Mouse (Mus musculus) liver, adult (tissue): ENCODE measurements at regions not wholly inside any gene's neighbourhood (a gene's known extent, or its start where the extent isn't known, plus 50 kb on each side); places are given as distances from the start of the nearest gene placed in this dataset.

Experiments used
- GATA4 ChIP-seq: IDR thresholded peaks from 2 replicates; pipeline ENCODE4 v1.6.1; 2014; ENCODE audit warnings: mild to moderate bottlenecking, low read length; ENCODE audit not compliant: insufficient replicate concordance

GRCm38 (mm10) chr5:45033146-45033545 is 233.7 kb upstream of the Ldb2 start:
- TF ChIP-seq GATA4 = no peak

GRCm38 (mm10) chr5:45027876-45028275 is 228.4 kb upstream of the Ldb2 start:
- no peak for TF ChIP-seq GATA4

- TF ChIP-seq GATA4 = no peak
Observed at GRCm38 (mm10) chr5:45025383-45025782, 225.9 kb upstream of the Ldb2 start.

GRCm38 (mm10) chr5:45007930-45008329 is 208.4 kb upstream of the Ldb2 start:
- no peak for TF ChIP-seq GATA4

- TF ChIP-seq GATA4 = no peak
Observed at GRCm38 (mm10) chr5:45000996-45001395, 201.5 kb upstream of the Ldb2 start.

DNA sequence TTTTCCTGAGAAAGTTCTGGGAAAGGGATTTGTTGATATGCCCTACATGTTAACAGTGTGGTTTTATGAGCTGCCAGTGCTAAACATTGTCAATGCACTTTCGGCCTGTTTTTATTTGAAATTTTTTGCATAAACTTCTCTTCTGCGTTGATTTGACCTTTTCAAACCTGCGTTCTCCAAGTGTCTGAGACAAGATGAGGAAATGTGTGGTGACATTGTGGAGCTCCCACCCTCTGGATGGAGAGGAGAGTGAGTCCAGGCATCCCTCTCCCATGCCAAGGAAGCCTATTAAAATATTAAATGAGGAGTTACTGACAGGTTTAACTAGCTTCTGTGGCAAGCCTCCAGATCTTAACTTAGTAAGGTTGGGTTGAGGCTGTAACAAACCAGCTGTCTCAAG is 199.6 kb upstream of the Ldb2 start:
- no peak for TF ChIP-seq GATA4

- no peak for TF ChIP-seq GATA4
Observed at GRCm38 (mm10) chr5:44975456-44976195, 176.1 kb upstream of the Ldb2 start.

DNA sequence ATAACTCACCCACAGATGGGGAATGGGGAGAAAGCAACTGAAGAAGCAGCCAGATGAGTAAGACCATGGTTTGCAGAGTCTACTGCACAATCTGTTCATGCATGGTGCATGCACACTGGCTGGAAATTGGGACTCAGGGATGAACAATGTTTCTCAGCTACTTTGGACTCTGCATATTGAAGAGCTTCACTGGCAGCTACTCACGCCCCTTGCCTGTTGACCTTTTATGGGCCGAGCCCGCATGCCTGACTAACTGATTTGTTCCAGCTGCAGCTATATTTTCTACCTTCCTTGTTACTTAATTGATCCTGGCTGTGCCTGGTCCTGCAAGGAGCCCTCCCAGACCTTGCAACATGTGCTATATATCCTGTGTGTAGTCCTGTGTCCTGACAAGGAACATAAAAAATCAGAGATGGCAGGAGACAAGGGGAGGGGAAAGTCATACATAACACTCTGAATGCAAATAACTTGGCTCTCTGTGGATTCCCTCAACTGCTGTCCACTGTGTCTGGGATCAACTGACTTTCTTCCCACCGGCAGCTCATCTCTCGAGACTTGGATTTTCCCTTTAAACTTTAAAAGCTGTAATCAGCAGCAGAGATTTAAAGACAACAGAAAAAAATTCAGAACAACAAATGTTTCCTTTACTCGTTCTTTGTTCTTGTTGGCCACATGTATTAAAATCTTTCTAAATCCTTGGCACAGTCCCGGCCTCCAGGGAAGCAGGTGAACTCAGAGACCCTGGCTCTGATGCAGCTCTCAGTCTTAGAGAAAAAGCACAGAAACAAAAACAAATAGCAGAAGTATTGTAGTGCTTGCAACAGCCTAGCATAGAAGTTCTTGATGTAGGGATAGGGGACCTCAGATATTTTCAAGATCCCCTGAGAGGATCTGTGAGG is 143.8 kb upstream of the Ldb2 start:
- no peak for TF ChIP-seq GATA4

GRCm38 (mm10) chr5:44942575-44942974 is 143.1 kb upstream of the Ldb2 start:
- TF ChIP-seq GATA4 = no peak

- TF ChIP-seq GATA4 = no peak
Observed at GRCm38 (mm10) chr5:44925476-44925875, 126.0 kb upstream of the Ldb2 start.

DNA sequence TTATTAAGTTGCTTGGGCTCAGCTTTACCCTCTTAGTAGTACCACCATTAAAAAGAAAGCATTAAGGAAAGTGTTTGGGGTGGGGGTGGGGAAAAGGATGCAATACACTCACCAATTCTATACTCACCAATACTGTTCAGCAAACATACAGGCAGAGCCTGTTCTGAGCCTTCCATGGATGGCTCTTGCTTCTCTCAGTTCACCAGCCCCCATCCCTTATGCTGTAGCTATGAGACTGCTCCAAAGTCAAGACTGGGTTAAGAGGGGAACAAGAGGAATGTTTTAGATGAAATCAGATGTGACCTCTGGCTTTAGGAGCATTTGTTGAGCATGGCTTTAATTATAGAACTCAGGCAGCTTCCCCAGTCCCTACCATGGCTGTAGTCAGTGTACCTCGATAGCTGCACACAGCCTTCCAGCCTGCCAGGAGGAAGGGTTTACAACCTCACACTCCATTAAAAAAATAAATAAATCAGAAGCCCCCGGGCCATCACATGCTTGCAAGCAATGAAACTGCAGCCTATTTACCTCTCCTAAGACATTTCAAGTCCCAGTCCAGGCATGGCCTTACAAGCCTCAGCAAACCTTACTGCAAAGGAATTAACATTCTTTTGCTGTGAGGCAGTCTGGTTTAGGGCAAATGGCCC is 122.8 kb upstream of the Ldb2 start:
- no peak for TF ChIP-seq GATA4

- TF ChIP-seq GATA4 = no peak
Observed at GRCm38 (mm10) chr5:44917816-44918213, 118.3 kb upstream of the Ldb2 start.

DNA sequence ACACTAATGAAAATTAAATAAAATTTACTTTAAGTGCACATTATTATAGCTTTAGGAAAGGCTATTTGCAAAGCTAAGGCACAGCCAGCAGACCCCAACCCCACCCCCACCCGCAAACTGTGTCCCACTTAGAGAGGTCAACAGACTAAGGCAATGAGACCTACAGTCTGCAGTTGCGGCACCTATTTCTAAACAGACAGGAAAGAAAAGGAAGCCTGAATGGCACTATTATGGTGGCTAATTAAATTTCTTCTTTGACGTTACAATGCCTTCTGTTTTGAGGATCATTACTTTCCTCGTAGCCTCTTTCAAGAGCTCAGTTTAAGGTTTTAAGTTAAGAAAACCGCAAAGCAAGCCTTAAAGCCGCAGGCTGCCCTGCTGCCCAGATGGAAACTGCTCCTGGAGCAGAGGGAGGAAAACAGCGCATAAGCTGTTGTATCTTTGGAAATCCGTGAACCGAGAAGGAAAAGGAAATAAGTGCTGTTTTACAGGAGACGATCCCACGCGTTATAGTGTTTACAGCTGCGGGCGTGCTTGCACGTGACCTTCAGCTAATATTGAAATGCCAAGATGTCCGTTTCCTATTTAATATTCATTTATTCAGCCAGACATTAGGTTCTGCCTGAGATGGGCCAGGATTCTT is 117.8 kb upstream of the Ldb2 start:
- no peak for TF ChIP-seq GATA4

- TF ChIP-seq GATA4 = no peak
Observed at GRCm38 (mm10) chr5:44902541-44902940, 103.1 kb upstream of the Ldb2 start.

DNA sequence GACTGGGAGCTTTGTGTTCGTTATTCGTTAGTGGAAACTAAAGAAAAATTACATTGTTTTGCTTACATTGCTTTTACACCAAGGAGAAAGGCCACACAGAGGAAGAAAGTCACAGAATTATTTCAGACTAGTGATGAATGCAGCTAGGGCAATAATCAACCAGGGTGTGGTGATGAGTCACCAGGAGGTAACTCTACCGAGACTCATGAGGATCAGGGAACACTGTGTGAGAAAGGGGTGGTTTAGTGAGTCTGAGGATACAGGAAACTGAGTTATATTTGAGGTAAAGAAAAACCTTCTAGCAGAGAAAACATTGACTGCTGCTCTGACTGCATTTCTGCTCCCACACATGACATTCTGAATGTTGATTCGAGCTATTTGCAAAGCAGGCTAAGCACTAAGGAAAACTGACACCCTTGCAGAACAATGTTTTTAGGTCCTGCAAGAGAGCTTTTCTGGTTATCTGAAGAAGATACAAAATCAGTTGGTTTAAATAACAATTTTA is 87.1 kb upstream of the Ldb2 start:
- no peak for TF ChIP-seq GATA4
